Mouse (Mus musculus): ENCODE results near the gene Fads3.

Gene Fads3

GRCm38 (mm10) chr19:10041388-10042148, at the start of gene Fads3:
Fads3 (plus strand) TSS chr19:10041569.
- peak; percentile 86 for DNase-seq (ENCODE audit: low spot score)

- no peak for DNase-seq (ENCODE audit: low spot score)
Measured at GRCm38 (mm10) chr19:9992011-9992958, 49.1 kb upstream of the Fads3 start.

- DNase-seq (ENCODE audit: low spot score) = peak; percentile 90
Measured at GRCm38 (mm10) chr19:9993036-9993656, 48.2 kb upstream of the Fads3 start.

- no peak for DNase-seq (ENCODE audit: low spot score)
Measured at GRCm38 (mm10) chr19:9997204-9998062, 43.9 kb upstream of the Fads3 start.

GRCm38 (mm10) chr19:9998063-9998416, 43.3 kb upstream of the Fads3 start:
- no peak for DNase-seq (ENCODE audit: low spot score)

- no peak for DNase-seq (ENCODE audit: low spot score)
Measured at GRCm38 (mm10) chr19:9998736-9999486, 42.5 kb upstream of the Fads3 start.

GRCm38 (mm10) chr19:10000330-10000729, 41.0 kb upstream of the Fads3 start:
- peak; percentile 77 for DNase-seq (ENCODE audit: low spot score)

- no peak for DNase-seq (ENCODE audit: low spot score)
Measured at GRCm38 (mm10) chr19:10001206-10001969, 40.0 kb upstream of the Fads3 start, which contains the start of the genes Best1 and Rab3il1. Best1 (minus strand) TSS chr19:10001633. Rab3il1 (plus strand) TSS chr19:10001669.

- no peak for DNase-seq (ENCODE audit: low spot score)
Measured at GRCm38 (mm10) chr19:10003696-10004095, 37.7 kb upstream of the Fads3 start.

- no peak for DNase-seq (ENCODE audit: low spot score)
Measured at GRCm38 (mm10) chr19:10011408-10011807, 30.0 kb upstream of the Fads3 start.

GRCm38 (mm10) chr19:10012827-10013278, 28.5 kb upstream of the Fads3 start:
- DNase-seq (ENCODE audit: low spot score) = peak; percentile 85

- peak; percentile 39 for DNase-seq (ENCODE audit: low spot score)
Measured at GRCm38 (mm10) chr19:10013348-10013747, 28.0 kb upstream of the Fads3 start.

- peak; percentile 85 for DNase-seq (ENCODE audit: low spot score)
Measured at GRCm38 (mm10) chr19:10013913-10014312, 27.5 kb upstream of the Fads3 start.

GRCm38 (mm10) chr19:10014824-10015223, 26.5 kb upstream of the Fads3 start:
- peak; percentile 27 for DNase-seq (ENCODE audit: low spot score)

GRCm38 (mm10) chr19:10015442-10015841, 25.9 kb upstream of the Fads3 start:
- DNase-seq (ENCODE audit: low spot score) = no peak

- no peak for DNase-seq (ENCODE audit: low spot score)
Measured at GRCm38 (mm10) chr19:10016151-10016550, 25.2 kb upstream of the Fads3 start.

GRCm38 (mm10) chr19:10017637-10018526, 23.5 kb upstream of the Fads3 start:
- peak; percentile 92 for DNase-seq (ENCODE audit: low spot score)

- no peak for DNase-seq (ENCODE audit: low spot score)
Measured at GRCm38 (mm10) chr19:10018527-10018818, 22.9 kb upstream of the Fads3 start.

GRCm38 (mm10) chr19:10019214-10019760, 22.1 kb upstream of the Fads3 start:
- DNase-seq (ENCODE audit: low spot score) = no peak

All from embryo, embryonic 10 days (tissue).